Mouse (Mus musculus) megakaryocyte progenitor cell, adult 5-6 weeks (primary cell): ENCODE data around the gene Rars. TPM values are rescaled to one million over a fixed set of nuclear protein-coding genes. Genes with fewer than 3 reads are reported as not detected.
"Not testable (repeated sequence)": the region's sequence is repeated elsewhere in the genome, so short reads cannot be mapped to it uniquely, and the experiment has no call there.

Experiments
- ATAC-seq: replicated peaks from 2 replicates; pipeline ENCODE4 v1.8.0; 2016; ENCODE audit warnings: mild to moderate bottlenecking, moderate TSS enrichment, inconsistent platforms; ENCODE audit not compliant: poor library complexity
- total RNA-seq, 2 experiments: library from RNA; stranded (forward) in 1 of 2; stranded (reverse) in 1 of 2; fragments of 157-497, 149-512 nt in 1 of 2; fragments of 200-1000 nt in 1 of 2; gene quantifications; 2 replicates each; pipeline versions ENCODE4 v1.2.3 to v1.2.4; 2015 to 2017

Rars gene
- total RNA-seq (2015) (124 and 138 TPM in 2 replicates), total RNA-seq (2017) (97.4 and 113 TPM in 2 replicates)

- ATAC-seq, result peak; percentile 88
Observed at GRCm38 (mm10) chr11:35834022-35834760, at the start of gene Rars. Gene Rars, minus strand, starts transcription at chr11:35834506.

GRCm38 (mm10) chr11:35882777-35883176, 48.5 kb upstream of the Rars start:
- no peak for ATAC-seq

GRCm38 (mm10) chr11:35878559-35878897, 44.2 kb upstream of the Rars start:
- ATAC-seq, result no peak

GRCm38 (mm10) chr11:35877651-35878558, 43.6 kb upstream of the Rars start:
- no peak for ATAC-seq

GRCm38 (mm10) chr11:35873624-35874244, 39.4 kb upstream of the Rars start:
- no peak for ATAC-seq

- ATAC-seq, result no peak
Observed at GRCm38 (mm10) chr11:35870961-35871360, 36.7 kb upstream of the Rars start.

- ATAC-seq, result no peak
Observed at GRCm38 (mm10) chr11:35866140-35866539, 31.8 kb upstream of the Rars start.

GRCm38 (mm10) chr11:35864981-35865604, 30.8 kb upstream of the Rars start:
- no peak for ATAC-seq

GRCm38 (mm10) chr11:35863653-35864052, 29.3 kb upstream of the Rars start:
- no peak for ATAC-seq

GRCm38 (mm10) chr11:35857395-35858067, 23.2 kb upstream of the Rars start:
- no peak for ATAC-seq

- ATAC-seq, result no peak
Observed at GRCm38 (mm10) chr11:35856359-35857040, 22.2 kb upstream of the Rars start.

- ATAC-seq, result no peak
Observed at GRCm38 (mm10) chr11:35855567-35855966, 21.3 kb upstream of the Rars start.

- no peak for ATAC-seq
Observed at GRCm38 (mm10) chr11:35854941-35855340, 20.6 kb upstream of the Rars start.

GRCm38 (mm10) chr11:35853651-35854050, 19.3 kb upstream of the Rars start:
- no peak for ATAC-seq

- peak; percentile 80 for ATAC-seq
Observed at GRCm38 (mm10) chr11:35852731-35853130, 18.4 kb upstream of the Rars start.

- ATAC-seq, result no peak
Observed at GRCm38 (mm10) chr11:35844299-35844698, 10.0 kb upstream of the Rars start.

- ATAC-seq, result not testable (repeated sequence)
Observed at GRCm38 (mm10) chr11:35842560-35842959, 8.3 kb upstream of the Rars start.

- ATAC-seq, result peak; percentile 54
Observed at GRCm38 (mm10) chr11:35841738-35842325, 7.5 kb upstream of the Rars start.

GRCm38 (mm10) chr11:35840806-35841205, 6.5 kb upstream of the Rars start:
- ATAC-seq, result not testable (repeated sequence)
